Mouse (Mus musculus) gastrocnemius, postnatal 10 days (tissue): ENCODE results near the gene Specc1l. TPM values are rescaled to one million over a fixed set of nuclear protein-coding genes. Genes with fewer than 3 reads are reported as not detected.
A peak's percentile ranks its signal among the peaks of the same experiment; 100 is the strongest.
"Not testable (repeated sequence)": the region's sequence is repeated elsewhere in the genome, so short reads cannot be mapped to it uniquely, and the experiment has no call there.

ENCODE experiments used
- DNase-seq: peaks from one replicate; pipeline ENCODE4 v3.0.0; 2021; ENCODE audit warnings: mixed read lengths
- total RNA-seq, 2 experiments: library from RNA; stranded (reverse); gene quantifications; 2 replicates each; pipeline ENCODE4 v1.2.3; 2021

The Specc1l gene
- total RNA-seq, 2 experiments from 2014 or later = 34.3 to 36.2 TPM

DNA sequence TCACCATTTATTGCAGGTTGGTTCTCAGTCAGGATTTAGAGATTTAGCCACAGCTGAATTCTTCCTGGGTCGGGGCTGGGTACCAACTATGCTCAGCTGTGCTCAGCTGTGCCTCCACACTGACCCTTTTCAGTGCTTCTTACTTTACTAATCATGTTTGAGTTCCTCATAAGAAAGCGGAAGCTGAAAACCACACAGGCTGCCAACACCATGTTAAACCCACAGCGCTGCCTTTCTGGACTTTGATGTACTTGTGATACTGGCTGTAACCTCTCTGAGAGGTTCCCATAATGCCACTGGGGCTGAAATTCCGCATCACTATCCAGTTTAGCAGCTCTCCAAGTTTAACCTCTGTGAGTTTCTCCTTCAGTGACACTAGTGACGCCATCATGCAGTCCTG lies 70.8 kb downstream of the Specc1l start:
- DNase-seq = no peak

- DNase-seq = no peak
These were observed 71.9 kb downstream of the Specc1l start for GRCm38 (mm10) chr10:75283821-75284220.

GRCm38 (mm10) chr10:75288579-75288978 lies 76.7 kb downstream of the Specc1l start:
- no peak for DNase-seq

DNA sequence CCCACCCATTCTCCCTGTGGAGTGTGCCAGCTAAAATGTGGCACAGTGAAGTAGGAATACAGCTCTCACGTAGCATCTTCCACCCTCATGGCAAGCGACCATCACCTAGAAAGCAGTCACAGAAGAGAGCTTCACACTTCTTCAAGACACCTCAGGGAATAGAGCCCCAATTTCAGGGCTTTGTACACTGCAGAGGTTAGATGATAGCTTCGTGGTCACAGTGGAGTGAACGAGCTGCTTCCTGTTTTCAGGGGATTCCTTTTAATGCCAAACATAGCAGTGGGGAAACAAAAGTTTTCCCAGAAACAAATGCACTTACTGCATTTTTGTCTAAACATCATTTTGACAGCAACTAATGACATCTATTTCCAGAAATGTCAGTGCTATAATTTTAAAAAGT lies 77.5 kb downstream of the Specc1l start:
- no peak for DNase-seq

DNA sequence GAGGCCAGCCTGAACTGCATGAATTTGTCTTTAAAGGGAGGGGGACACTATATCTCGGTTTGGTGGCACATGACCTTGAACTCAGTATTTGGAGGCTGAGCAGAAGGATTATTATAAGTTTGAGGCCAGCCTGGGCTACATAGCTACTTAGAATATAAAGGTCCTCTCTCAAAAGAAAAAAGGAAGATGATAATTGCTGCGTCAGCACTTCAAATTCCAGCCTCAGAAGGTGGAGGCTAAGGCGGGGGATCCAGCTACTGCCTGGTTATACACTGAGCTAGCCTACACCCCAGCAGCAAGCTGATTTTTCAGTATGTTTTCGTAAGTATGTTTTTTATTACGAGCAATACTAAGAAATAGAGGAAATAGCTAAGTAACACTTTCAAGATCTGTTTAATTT lies 78.8 kb downstream of the Specc1l start:
- no peak for DNase-seq

DNA sequence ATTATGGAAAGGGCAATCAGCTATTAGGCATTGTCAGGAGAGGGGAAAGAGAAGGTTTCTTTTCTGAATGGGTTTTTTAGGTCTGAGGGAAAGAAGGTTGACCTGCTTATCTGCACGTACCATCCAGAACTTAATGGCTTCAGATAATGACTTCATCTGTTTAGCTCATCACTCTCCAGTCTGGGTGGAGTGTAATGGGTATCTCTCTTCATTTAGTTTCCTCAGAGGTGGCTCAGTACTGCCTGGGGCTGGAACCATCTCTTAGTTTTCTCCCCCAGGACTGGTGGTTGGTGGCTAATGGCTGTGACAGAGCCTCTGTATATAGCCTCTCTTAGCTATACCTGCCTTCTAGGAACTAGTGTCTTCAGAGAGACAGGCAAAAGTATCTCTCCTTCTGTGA lies 79.5 kb downstream of the Specc1l start:
- no peak for DNase-seq

DNA sequence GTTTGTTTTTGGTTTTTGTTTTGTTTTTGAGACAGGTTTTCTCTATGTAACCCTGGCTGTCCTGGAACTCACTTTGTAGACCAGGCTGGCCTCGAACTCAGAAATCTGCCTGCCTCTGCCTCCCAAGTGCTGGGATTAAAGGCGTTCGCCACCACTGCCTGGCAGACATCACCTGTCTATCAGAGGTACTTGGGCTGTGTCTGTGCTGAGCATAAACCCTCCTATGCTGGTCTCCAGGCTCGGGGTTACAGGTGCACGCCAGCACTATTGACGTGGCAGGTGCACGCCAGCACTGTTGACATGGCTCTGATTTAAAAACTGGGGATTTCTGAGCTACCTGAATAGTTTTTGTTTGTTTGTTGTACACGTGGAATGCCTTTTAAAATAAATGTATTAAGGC lies 80.3 kb downstream of the Specc1l start:
- DNase-seq = not testable (repeated sequence)

- DNase-seq = no peak
These were observed 81.4 kb downstream of the Specc1l start for GRCm38 (mm10) chr10:75293288-75293687.

GRCm38 (mm10) chr10:75294362-75294761 lies 82.5 kb downstream of the Specc1l start:
- DNase-seq = no peak

- DNase-seq = no peak
These were observed 83.1 kb downstream of the Specc1l start for GRCm38 (mm10) chr10:75294926-75295325.

- no peak for DNase-seq
These were observed 86.7 kb downstream of the Specc1l start for GRCm38 (mm10) chr10:75298608-75299007.

GRCm38 (mm10) chr10:75299785-75300418 lies 88.0 kb downstream of the Specc1l start:
- peak; percentile 63 for DNase-seq

GRCm38 (mm10) chr10:75301195-75301806 lies 89.4 kb downstream of the Specc1l start:
- no peak for DNase-seq

DNA sequence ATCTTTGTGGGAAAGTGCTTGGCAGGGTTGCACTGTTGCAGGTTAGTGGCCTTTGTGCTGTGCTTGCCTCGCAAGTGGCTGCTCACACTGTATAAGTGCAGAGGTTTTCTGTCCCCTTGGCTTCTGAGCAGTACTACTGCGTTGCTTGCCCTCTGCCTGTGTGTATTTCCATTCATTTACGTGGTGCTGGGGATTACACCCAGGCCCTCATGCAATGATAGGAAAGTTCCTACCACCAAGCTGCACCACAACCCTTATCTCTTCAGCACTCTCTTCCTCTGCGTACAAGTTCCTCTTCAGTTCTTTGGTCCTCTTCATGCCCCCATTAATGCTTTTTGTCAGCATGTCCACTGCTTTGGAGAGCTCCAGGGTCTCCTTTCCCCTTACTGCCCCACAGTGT lies 90.1 kb downstream of the Specc1l start:
- DNase-seq = no peak

- no peak for DNase-seq
These were observed 90.7 kb downstream of the Specc1l start for GRCm38 (mm10) chr10:75302536-75302935.

GRCm38 (mm10) chr10:75303324-75304048 lies 91.6 kb downstream of the Specc1l start:
- DNase-seq = no peak

DNA sequence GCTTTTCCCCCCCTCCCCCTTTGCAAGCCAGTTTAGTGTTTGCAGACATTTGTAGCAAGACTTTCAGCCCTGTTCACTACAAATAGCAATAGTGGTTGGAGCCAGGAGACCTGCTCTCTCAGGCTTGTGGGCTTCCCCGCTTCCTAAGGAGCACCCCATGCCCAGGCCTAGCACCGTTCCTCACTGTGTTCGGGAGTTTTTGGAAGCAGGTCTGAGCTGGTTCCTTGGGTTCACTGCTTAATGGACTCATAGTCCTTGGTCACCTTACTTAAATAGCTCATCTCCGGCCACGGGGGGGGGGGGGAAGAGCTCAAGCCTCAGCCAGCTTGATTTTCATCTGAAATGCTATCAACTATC lies 92.2 kb downstream of the Specc1l start:
- no peak for DNase-seq

GRCm38 (mm10) chr10:75304413-75304812 lies 92.5 kb downstream of the Specc1l start:
- DNase-seq = no peak

- no peak for DNase-seq
These were observed 95.3 kb downstream of the Specc1l start for GRCm38 (mm10) chr10:75307130-75307529.

- DNase-seq = no peak
These were observed 100.5 kb downstream of the Specc1l start for GRCm38 (mm10) chr10:75312361-75312760.

DNA sequence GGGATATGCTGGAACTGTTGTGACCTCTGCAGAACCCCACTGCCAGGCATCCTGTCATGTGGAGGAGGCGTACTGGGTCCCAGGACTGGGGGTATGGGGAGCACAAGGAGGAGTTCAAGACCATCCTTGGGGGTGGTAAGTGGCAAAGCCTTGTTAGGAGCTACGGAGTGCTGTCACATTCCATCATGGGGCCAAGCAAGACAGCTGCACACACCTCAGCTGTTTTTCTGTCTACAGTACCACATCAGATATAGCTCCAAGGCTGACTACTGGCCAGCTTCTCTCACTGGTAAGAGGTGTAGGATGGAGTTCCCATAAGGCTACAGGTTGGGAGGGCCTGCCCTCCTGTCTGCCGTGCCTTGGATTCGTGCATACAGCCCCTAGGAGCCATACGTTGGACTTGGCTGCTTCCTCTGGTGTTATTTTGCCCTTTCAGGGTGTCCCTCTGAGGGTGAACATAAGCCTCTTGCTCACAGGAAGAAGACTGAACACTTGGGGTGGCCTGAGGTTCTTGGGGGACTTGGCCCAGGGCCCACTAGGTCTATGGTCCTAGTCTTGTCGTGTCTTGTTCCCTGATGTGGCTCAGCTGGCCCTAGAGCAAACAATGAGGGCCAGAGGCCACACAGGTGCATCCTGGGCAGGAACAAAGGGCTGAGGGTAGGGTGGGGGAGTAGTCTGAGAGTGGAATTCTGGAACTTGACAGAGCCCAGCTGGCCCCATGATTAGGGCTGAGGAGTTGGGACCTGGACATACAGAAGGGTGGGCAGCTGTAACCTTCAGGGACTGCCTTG lies 102.5 kb downstream of the Specc1l start:
- DNase-seq = peak; percentile 38

- no peak for DNase-seq
These were observed 103.9 kb downstream of the Specc1l start for GRCm38 (mm10) chr10:75315756-75316155.

GRCm38 (mm10) chr10:75316472-75316871 lies 104.6 kb downstream of the Specc1l start:
- no peak for DNase-seq

DNA sequence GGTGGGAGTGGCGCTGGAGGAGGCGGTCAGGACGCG lies 104.8 kb downstream of the Specc1l start, which contains the start of gene Adora2a:
Gene Adora2a, plus strand, starts transcription at position 6 of the 36 bp plus-strand sequence.
- no peak for DNase-seq
